Comparison of ENCODE assay signal across 10 mouse cellular contexts in genomic region chr14:25141933-25142332, GRCm38 (mm10).
DNase-seq lines count a peak whose midpoint lies in the region; ATAC-seq lines count a peak whose summit lies in the region.
"Had no signal": no experiment of that assay in that cellular context is flagged by ENCODE, and none has a peak within 500 bp of the region (broad histone marks: within the 10 kb centered on the region; RNA-seq: fewer than 3 reads in every experiment).

No protein-coding gene starts in this region.

- 0 out of 2 replicates have a peak overlapping the region, but pooled peaks have one; percentile 15 for H3K27ac ChIP-seq in heart, embryonic 13.5 days (replicated peaks)
- peak overlapping the region; percentile 26; the same call in 1 of the 2 replicates for H3K27ac ChIP-seq in hindbrain, embryonic 15.5 days (replicated peaks)
- H3K27ac ChIP-seq in limb, embryonic 12.5 days: peak overlapping the region; percentile 94
- H3K27ac ChIP-seq in midbrain, embryonic 14.5 days (replicated peaks; ENCODE audit: low read depth, low read length): no peak overlapping the region

- peaks cover 27% of the 10 kb centered on the region for H3K4me1 ChIP-seq in heart, embryonic 13.5 days
- H3K4me1 ChIP-seq in hindbrain, embryonic 15.5 days (replicated peaks): peaks cover 24% of the 10 kb centered on the region; the same call in 1 of the 2 replicates
- peaks cover 45% of the 10 kb centered on the region for H3K4me1 ChIP-seq in limb, embryonic 12.5 days (replicated peaks)
- no peaks in the 10 kb centered on the region for H3K4me1 ChIP-seq in midbrain, embryonic 14.5 days (ENCODE audit: control insufficient read depth, insufficient read depth, low read length)

- H3K27me3 ChIP-seq in heart, embryonic 13.5 days (replicated peaks): no peaks in the 10 kb centered on the region
- no peaks in the 10 kb centered on the region for H3K27me3 ChIP-seq in hindbrain, embryonic 15.5 days
- no peaks in the 10 kb centered on the region for H3K27me3 ChIP-seq in limb, embryonic 12.5 days
- H3K27me3 ChIP-seq in midbrain, embryonic 14.5 days (ENCODE audit: control insufficient read depth, insufficient read depth, low read length): no peaks in the 10 kb centered on the region

- no peak overlapping the region for H3K4me3 ChIP-seq in heart, embryonic 13.5 days
- no peak overlapping the region for H3K4me3 ChIP-seq in hindbrain, embryonic 15.5 days
- no peak overlapping the region for H3K4me3 ChIP-seq in limb, embryonic 12.5 days (replicated peaks)
- H3K4me3 ChIP-seq in midbrain, embryonic 14.5 days (replicated peaks; ENCODE audit: low read depth, low read length): no peak overlapping the region

- no peaks in the 10 kb centered on the region for H3K36me3 ChIP-seq in heart, embryonic 13.5 days
- H3K36me3 ChIP-seq in hindbrain, embryonic 15.5 days: no peaks in the 10 kb centered on the region
- no peaks in the 10 kb centered on the region for H3K36me3 ChIP-seq in limb, embryonic 12.5 days
- H3K36me3 ChIP-seq in midbrain, embryonic 14.5 days (ENCODE audit: control insufficient read depth, insufficient read depth, low read length): no peaks in the 10 kb centered on the region

- 50% methylated on average over 9 of the region's 9 CpGs for WGBS in heart, embryonic 13.5 days
- WGBS in hindbrain, embryonic 15.5 days: 52% methylated on average over 9 of the region's 9 CpGs
- WGBS in limb, embryonic 12.5 days: 9% methylated on average over 9 of the region's 9 CpGs
- WGBS in midbrain, embryonic 14.5 days: 64% methylated on average over 9 of the region's 9 CpGs

- no peaks in the 10 kb centered on the region for H3K9me3 ChIP-seq in heart, embryonic 13.5 days
- H3K9me3 ChIP-seq in hindbrain, embryonic 15.5 days: no peaks in the 10 kb centered on the region
- H3K9me3 ChIP-seq in limb, embryonic 12.5 days: no peaks in the 10 kb centered on the region
- H3K9me3 ChIP-seq in midbrain, embryonic 14.5 days (ENCODE audit: control insufficient read depth, low read length): no peaks in the 10 kb centered on the region

- no peak for DNase-seq in heart, adult 8-10 months (ENCODE audit: low spot score)
- peak; percentile 47 for DNase-seq in embryo, embryonic 11.5 days (ENCODE audit: low read depth, low spot score)
- no peak for DNase-seq in cerebellum, postnatal 14 days
- DNase-seq in layer of hippocampus, postnatal 25 days (ENCODE audit: extremely low spot score in 1 of 2, low spot score in 1 of 2): no peak
- DNase-seq in midbrain, embryonic 14.5 days: no peak
- DNase-seq: cerebellum, adult 18-20 months; lung, postnatal 14 days had no signal

- no peak for ATAC-seq in heart, embryonic 13.5 days (ENCODE audit: extremely low read depth, insufficient number of reproducible peaks, low FRiP score, low TSS enrichment)
- no peak for ATAC-seq in hindbrain, embryonic 15.5 days (ENCODE audit: low FRiP score, low read depth)
- peak; percentile 95 for ATAC-seq in limb, embryonic 12.5 days (ENCODE audit: insufficient number of reproducible peaks, insufficient read depth, low FRiP score, low TSS enrichment, low read depth)
- ATAC-seq in midbrain, embryonic 14.5 days (ENCODE audit: low FRiP score, low TSS enrichment): no peak

- no peak overlapping the region for H3K4me2 ChIP-seq in heart, embryonic 13.5 days
- no peak overlapping the region for H3K4me2 ChIP-seq in hindbrain, embryonic 15.5 days
- H3K4me2 ChIP-seq in limb, embryonic 12.5 days: peak overlapping the region; percentile 28
- H3K4me2 ChIP-seq in midbrain, embryonic 14.5 days (ENCODE audit: low read length): no peak overlapping the region

- no peak overlapping the region for H3K9ac ChIP-seq in heart, embryonic 13.5 days
- no peak overlapping the region for H3K9ac ChIP-seq in hindbrain, embryonic 15.5 days
- H3K9ac ChIP-seq in limb, embryonic 12.5 days (replicated peaks): no peak overlapping the region
- H3K9ac ChIP-seq in midbrain, embryonic 14.5 days (replicated peaks; ENCODE audit: low read length): no peak overlapping the region
